Mouse (Mus musculus) lung, adult 2 months (tissue): ENCODE results near the gene Gm36176. TPM values are rescaled to one million over a fixed set of nuclear protein-coding genes. Genes with fewer than 3 reads are reported as not detected.
A peak's percentile ranks its signal among the peaks of the same experiment; 100 is the strongest.

Source experiments
- DNase-seq: peaks from one replicate; pipeline ENCODE4 v3.0.0; 2022
- H3K4me1 ChIP-seq: fragments of 200-500 bp; 2 replicates; pipeline ENCODE4 v1.6.1; 2011; ENCODE audit warnings: low read length; ENCODE audit not compliant: control insufficient read depth, insufficient read depth
- H3K4me3 ChIP-seq: fragments of 200-500 bp; replicated peaks from 2 replicates; pipeline ENCODE3; 2011; ENCODE audit warnings: low read depth, mild to moderate bottlenecking, control low read depth, low read length; ENCODE audit errors: extremely low read depth
- CTCF ChIP-seq: fragments of 200-500 bp; IDR thresholded peaks from 2 replicates; pipeline ENCODE4 v1.5.1; 2011; ENCODE audit warnings: mild to moderate bottlenecking, low read length, control low read depth; ENCODE audit not compliant: insufficient read depth
- POLR2A ChIP-seq: fragments of 200-500 bp; IDR thresholded peaks from 2 replicates; pipeline ENCODE4 v1.6.1; 2011; ENCODE audit warnings: low read depth, mild to moderate bottlenecking, control low read depth, low read length, borderline replicate concordance; ENCODE audit errors: extremely low read depth
- WGBS: fragments of 180-500 bp; shearing (Covaris S2); methylation state at CpG from one replicate; pipeline ENCODE4 v1.1.7; 2018; 5-methylcytosine and 5-hydroxymethylcytosine counted together
- polyA plus RNA-seq: library from polyadenylated mRNA; depleted of rRNA; stranded (reverse); fragments of >200 nt; gene quantifications from 2 replicates; pipeline ENCODE4 v1.2.3, GENCODE M21; 2012

The Gm36176 gene
- polyA plus RNA-seq, 1 experiment = not detected

DNA sequence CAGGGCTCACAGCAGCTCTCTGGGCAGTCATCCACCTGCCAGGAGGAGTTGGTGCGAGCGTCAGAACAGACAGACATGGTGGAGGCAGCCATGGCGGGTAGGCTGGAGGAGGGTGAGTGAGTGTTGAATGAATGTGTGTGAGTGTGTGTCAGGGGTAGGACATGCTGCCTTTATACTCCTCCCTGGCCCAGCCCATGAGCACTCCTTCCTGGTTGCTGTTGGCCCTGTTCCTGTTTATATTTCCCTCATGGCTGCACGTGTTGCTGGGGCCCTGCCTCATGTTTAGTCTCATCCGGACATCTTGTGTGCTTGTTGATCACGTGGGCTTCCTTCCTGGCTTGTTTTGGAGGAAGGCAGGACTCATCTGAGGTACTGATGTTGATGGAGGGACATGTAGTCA lies 19.7 kb upstream of the Gm36176 start, which contains the start of gene Krtap10-4:
TSS of gene Krtap10-4 (minus strand) at position 145 of the 400 bp plus-strand sequence.
- TF ChIP-seq CTCF = no peak
- TF ChIP-seq POLR2A = no peak
- H3K4me1 ChIP-seq = no peaks in the 10 kb centered on the region
- H3K4me3 ChIP-seq = no peak within 1 kb of the TSS
- WGBS = 36% methylated on average over 6 of the region's 6 CpGs
- no peak for DNase-seq

DNA sequence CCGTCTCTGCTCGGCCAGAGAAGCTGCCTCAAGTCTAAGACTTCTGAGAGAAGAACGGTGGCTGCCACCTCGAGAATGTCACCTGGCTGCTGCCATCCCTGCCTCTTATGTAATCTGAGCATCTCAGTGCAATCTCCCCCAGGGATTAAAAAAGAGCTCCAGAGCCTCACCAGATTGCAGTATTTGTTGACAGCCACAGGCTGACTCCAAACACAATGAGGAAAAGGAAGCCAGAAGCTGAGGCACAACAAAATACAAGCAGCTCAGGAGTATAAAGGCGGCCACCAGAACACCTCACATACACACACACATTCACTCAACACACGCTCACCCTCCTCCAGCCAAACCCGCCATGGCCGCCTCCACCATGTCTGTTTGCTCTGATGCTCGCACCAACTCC lies 11.0 kb upstream of the Gm36176 start, which contains the start of gene Krtap10-10:
TSS of gene Krtap10-10 (plus strand) at position 301 of the 400 bp plus-strand sequence.
- no peak for TF ChIP-seq POLR2A
- TF ChIP-seq CTCF = no peak
- WGBS = 57% methylated on average over 9 of the region's 9 CpGs

DNA sequence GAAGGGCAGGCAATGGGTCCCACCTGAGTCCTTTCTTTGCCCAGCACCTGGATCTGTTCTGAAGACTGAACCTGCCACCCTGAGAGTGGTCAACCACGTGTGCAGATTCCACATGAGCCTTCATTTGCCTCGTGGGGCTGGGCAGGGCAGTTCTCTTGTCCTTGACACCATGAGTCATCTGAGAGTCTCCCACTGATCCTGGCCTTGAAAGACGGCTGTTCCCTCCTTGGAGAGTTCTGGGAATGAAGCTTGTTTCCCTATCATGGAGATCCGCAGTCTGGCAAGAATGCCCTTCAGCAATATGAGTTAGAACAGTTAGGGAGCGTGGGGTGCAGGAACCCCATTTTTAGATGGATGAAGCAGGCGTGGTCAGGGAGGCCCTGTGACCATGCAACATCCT lies 7.6 kb upstream of the Gm36176 start:
- Histone ChIP-seq H3K4me3 (no peak overlapping the region), H3K4me1 (no peaks in the 10 kb centered on the region)
- DNase-seq = no peak
- TF ChIP-seq CTCF = no peak
- TF ChIP-seq POLR2A = no peak
- 67% methylated on average over 6 of the region's 6 CpGs for WGBS

More for the DNA sequence above, 11.0 kb upstream of the Gm36176 start, which contains the start of gene Krtap10-10:
- DNase-seq = no peak
- H3K4me1 ChIP-seq = no peaks in the 10 kb centered on the region
- H3K4me3 ChIP-seq = no peak within 1 kb of the TSS

GRCm38 (mm10) chr10:77846961-77847360 lies 358 bp downstream of the Gm36176 start:
- no peak for DNase-seq
- H3K4me3 ChIP-seq = no peak overlapping the region
- H3K4me1 ChIP-seq = no peaks in the 10 kb centered on the region
- TF ChIP-seq CTCF (no peak), POLR2A (no peak)
- 18% methylated on average over 2 of the region's 2 CpGs for WGBS

GRCm38 (mm10) chr10:77847538-77847937 lies 935 bp downstream of the Gm36176 start:
- WGBS = 84% methylated on average over 2 of the region's 2 CpGs
- TF ChIP-seq POLR2A = no peak
- TF ChIP-seq CTCF = no peak

DNA sequence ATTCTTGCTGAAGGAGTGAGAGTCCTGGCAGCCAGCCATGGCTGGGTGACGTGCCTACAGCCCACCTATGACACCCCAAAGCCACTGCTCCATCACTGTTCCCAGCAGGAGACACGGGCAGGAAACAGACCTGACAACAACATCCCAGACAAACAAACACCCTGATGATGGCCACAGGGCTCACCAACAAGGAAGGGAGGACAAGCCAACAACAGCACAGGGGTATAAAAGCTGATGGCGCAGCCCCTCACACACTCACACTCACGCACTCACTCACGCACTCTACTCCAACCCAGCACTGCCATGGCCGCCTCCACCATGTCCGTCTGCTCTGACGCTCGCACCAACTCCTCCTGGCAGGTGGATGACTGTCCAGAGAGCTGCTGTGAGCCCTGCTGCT lies 6.0 kb downstream of the Gm36176 start, which contains the start of gene Gm10318:
TSS of gene Gm10318 (plus strand) at position 301 of the 400 bp plus-strand sequence.
- no peak for DNase-seq
- Histone ChIP-seq H3K4me3 (no peak within 1 kb of the TSS), H3K4me1 (no peaks in the 10 kb centered on the region)
- 49% methylated on average over 9 of the region's 9 CpGs for WGBS
- TF ChIP-seq POLR2A (no peak), CTCF (no peak)

More at GRCm38 (mm10) chr10:77847538-77847937, 935 bp downstream of the Gm36176 start:
- Histone ChIP-seq H3K4me1 (no peaks in the 10 kb centered on the region), H3K4me3 (no peak overlapping the region)
- no peak for DNase-seq

DNA sequence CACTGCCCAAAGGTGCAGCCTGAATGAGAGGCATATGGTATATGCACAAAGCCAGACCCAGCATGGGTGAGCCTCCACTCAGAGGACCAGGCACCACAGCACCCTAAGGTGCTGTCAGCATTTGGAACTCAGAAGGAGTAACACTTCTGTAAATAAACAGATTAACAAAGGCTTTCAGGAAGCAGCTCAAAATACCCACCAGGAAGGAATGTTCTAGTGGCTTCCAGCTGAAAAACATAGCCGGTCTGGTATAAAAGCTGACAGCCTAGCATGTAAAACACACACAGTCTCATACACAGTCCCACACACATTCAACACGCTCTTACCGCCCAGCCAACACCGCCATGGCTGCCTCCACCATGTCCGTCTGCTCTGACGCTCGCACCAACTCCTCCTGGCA lies 15.1 kb downstream of the Gm36176 start, which contains the start of gene Gm3285:
TSS of gene Gm3285 (plus strand) at position 301 of the 400 bp plus-strand sequence.
- WGBS = 38% methylated on average over 7 of the region's 7 CpGs
- TF ChIP-seq CTCF (no peak), POLR2A (no peak)
- no peak for DNase-seq
- Histone ChIP-seq H3K4me3 (no peak within 1 kb of the TSS), H3K4me1 (no peaks in the 10 kb centered on the region)

- 31% methylated on average over 13 of the region's 14 CpGs for WGBS
- Histone ChIP-seq H3K4me3 (no peak overlapping the region), H3K4me1 (no peaks in the 10 kb centered on the region)
- TF ChIP-seq POLR2A (no peak), CTCF (no peak)
- DNase-seq = peak; percentile 32
These were observed 17.6 kb downstream of the Gm36176 start for GRCm38 (mm10) chr10:77864067-77864761.

DNA sequence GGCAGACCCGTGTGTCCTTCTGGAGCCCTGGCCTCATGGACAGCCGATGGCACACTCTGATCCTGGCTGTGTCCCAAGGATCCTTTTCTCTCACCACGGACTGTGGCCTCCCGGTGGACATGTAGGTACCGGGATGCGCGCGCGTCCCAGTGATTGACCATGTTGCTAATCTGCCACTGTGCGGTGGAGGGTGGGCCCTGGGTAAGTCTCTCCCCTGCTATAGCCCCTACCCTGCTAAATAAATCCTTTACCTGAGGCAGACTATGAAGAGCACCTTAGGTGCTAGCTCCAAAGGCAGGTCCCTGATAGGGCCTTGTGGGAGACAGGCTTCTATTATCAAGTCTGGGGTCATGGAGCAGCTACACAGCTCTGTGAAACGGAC lies 18.1 kb downstream of the Gm36176 start:
- Histone ChIP-seq H3K4me3 (no peak overlapping the region), H3K4me1 (no peaks in the 10 kb centered on the region)
- no peak for TF ChIP-seq POLR2A
- no peak for TF ChIP-seq CTCF
- no peak for DNase-seq
- 26% methylated on average over 11 of the region's 11 CpGs for WGBS

- no peaks in the 10 kb centered on the region for H3K4me1 ChIP-seq
- no peak for TF ChIP-seq CTCF
- no peak for TF ChIP-seq POLR2A
- H3K4me3 ChIP-seq = no peak overlapping the region
- no peak for DNase-seq
- WGBS = 26% methylated on average over 1 of the region's 1 CpGs
These were observed 20.9 kb downstream of the Gm36176 start for GRCm38 (mm10) chr10:77867546-77867945.
